Mouse (Mus musculus): ENCODE results near the gene Sall1.

Gene Sall1

DNA sequence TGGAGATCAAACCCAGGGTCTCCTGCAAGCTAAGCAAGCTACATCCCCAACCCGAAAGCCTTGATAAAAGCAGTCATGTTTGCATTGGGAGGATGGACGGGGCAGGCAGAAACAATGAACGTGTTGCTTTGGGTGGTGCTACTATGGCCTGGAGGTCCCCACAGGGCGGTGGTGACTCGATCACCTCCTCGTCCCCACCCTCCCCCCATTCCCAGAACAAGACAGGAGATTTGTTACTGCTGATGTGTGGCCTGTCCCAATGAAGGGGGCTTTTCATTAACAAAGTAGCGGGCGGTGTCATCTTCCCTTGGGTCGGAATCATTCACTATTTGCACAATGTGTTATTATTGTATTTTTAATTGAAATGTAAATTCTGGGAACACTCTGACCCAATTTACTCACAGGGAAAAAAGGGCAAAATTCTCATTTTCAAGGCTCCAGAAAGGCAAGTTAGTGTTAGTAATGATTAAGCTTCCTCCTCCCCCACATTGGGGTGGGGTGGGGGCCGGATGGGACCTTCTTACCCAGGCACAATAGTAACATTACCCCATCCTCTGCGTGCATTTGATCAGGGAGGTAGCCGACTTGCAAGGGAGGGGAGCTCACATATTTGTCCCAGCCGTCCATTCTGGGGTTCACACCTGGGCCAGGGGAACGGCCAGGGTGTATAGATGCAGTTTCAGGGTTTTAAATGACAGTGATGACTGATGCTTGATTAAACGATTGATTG lies 52.0 kb downstream of the Sall1 start:
- in situ Hi-C loops (cut with MboI), result no loop called here

DNA sequence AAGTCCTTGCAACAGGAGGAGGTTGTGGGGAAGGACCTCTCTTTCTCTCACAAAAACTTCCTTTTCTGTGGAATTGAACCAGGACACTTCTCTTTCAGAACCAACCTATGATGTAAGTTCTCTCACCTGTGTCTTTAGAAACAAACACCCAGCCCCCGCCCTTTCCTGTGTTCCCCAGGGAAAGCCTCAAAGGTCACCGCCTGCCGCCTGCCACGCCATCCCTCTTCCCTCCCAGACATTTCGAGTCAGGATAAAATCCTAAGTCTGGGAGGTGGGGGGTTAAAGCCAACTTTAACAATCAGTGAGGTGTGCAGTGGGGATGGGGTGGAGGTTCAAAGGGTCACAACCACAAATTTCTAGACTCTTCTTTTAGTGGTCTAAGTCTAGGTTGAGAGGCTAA lies 52.8 kb downstream of the Sall1 start:
- in situ Hi-C loops (cut with MboI), result no loop called here

DNA sequence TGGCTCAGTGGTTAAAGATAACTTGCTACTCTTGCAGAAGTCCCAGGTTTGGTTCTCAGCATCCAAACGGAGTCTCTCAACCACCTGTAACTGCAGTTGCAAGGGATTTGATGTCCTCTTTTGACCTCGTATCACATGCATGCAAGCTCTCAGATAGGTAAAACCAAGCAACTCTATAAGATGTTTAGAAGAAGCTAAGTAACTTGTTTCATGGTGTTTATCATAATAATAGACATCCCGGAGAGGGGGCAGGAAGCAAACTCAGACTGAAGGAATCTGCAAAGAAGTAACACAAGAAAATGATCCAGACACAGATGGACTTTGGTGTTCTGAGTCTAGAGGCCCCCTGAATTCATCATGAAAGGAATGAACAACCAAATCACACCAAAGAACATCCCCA lies 55.0 kb downstream of the Sall1 start:
- in situ Hi-C loops (cut with MboI), result no loop called here

DNA sequence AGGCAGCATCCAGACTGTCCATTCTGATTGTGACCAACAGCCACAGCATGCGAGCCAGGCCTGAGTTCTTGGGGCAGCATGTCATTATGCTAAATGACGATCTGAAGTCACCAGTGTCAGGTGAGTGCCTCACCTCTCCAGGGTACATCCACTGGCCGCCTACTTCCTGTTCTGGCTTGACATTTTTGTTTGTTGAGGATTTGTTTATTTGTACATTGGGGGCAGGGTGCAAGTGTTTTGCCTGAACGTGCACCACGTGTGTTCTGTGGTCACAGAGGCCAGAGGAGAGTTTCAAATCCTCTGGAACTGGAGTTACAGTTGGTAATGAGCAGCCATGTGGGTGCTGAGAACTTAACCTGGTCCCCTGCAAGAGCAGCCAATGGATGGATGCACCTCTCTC lies 60.5 kb downstream of the Sall1 start:
- in situ Hi-C loops (cut with MboI), result no loop called here

All from mature B cell (primary cell).